Mouse (Mus musculus) heart, embryonic 14.5 days (tissue): ENCODE results near the gene Hes1. TPM values are rescaled to one million over a fixed set of nuclear protein-coding genes. Genes with fewer than 3 reads are reported as not detected.
A peak's percentile ranks its signal among the peaks of the same experiment; 100 is the strongest.

ENCODE experiments used
- ATAC-seq: fragments of 200-750 bp; cut with Nextera tagmentation; 2 replicates; pipeline ENCODE4 v1.8.0; 2017; ENCODE audit warnings: low read depth, moderate TSS enrichment; ENCODE audit not compliant: insufficient number of reproducible peaks, insufficient read depth, low FRiP score
- H3K27ac ChIP-seq, 2 experiments: fragments of 200-500 bp in 1 of 2; fragments of 300-500 bp in 1 of 2; sonication (generic) in 1 of 2; replicated peaks in 1 of 2; 2 replicates each; pipeline ENCODE4 v1.5.1; 2012 to 2014; ENCODE audit warnings: low read depth in 2 of 2, low read length in 2 of 2, control low read depth in 1 of 2, mild to moderate bottlenecking in 1 of 2, mixed read lengths in 1 of 2; ENCODE audit not compliant: control insufficient read depth in 1 of 2, insufficient read depth in 1 of 2
- H3K27me3 ChIP-seq: fragments of 300-500 bp; sonication (generic); 2 replicates; pipeline ENCODE4 v1.6.1; 2014; ENCODE audit warnings: mild to moderate bottlenecking, low read length, control low read depth; ENCODE audit not compliant: control insufficient read depth, insufficient read depth
- H3K36me3 ChIP-seq: fragments of 300-500 bp; sonication (generic); 2 replicates; pipeline ENCODE4 v1.6.1; 2014; ENCODE audit warnings: mild to moderate bottlenecking, control low read depth, low read length, mixed read lengths; ENCODE audit not compliant: control insufficient read depth, insufficient read depth
- H3K4me1 ChIP-seq, 2 experiments: fragments of 200-500 bp in 1 of 2; fragments of 300-500 bp in 1 of 2; sonication (generic) in 1 of 2; 2 replicates each; pipeline ENCODE4 v1.6.1; 2012 to 2014; ENCODE audit warnings: low read length in 2 of 2, control low read depth in 1 of 2, mixed read lengths in 1 of 2; ENCODE audit not compliant: control insufficient read depth in 2 of 2, insufficient read depth in 2 of 2
- H3K4me2 ChIP-seq: fragments of 300-500 bp; sonication (generic); 2 replicates; pipeline ENCODE4 v1.6.1; 2014; ENCODE audit warnings: mild to moderate bottlenecking, low read length
- H3K4me3 ChIP-seq, 2 experiments: fragments of 200-500 bp in 1 of 2; fragments of 300-500 bp in 1 of 2; sonication (generic) in 1 of 2; 2 replicates each; pipeline ENCODE4 v1.5.1; 2012 to 2014; ENCODE audit warnings: low read length in 2 of 2, mild to moderate bottlenecking in 2 of 2, control low read depth in 1 of 2, low read depth in 1 of 2, moderate library complexity in 1 of 2; ENCODE audit not compliant: control insufficient read depth in 1 of 2, insufficient read depth in 1 of 2
- H3K9ac ChIP-seq: fragments of 300-500 bp; sonication (generic); 2 replicates; pipeline ENCODE4 v1.6.1; 2014; ENCODE audit warnings: mild to moderate bottlenecking, low read length
- H3K9me3 ChIP-seq: fragments of 300-500 bp; sonication (generic); 2 replicates; pipeline ENCODE4 v1.6.1; 2016; ENCODE audit warnings: low read length, control low read depth; ENCODE audit not compliant: control insufficient read depth
- WGBS: fragments of 180-500 bp; shearing (Covaris S2); extraction: QIAGEN DNeasy Blood & Tissue Kit; methylation state at CpG from one replicate; pipeline ENCODE4 v1.1.7; 2014; 5-methylcytosine and 5-hydroxymethylcytosine counted together
- polyA plus RNA-seq: library from polyadenylated mRNA; unstranded; fragments of >200 nt; fragmentation: Nextera tagmentation; extraction: Ambion mirVana; gene quantifications from 2 replicates; pipeline ENCODE4 v1.2.1, GENCODE M21; 2014

The Hes1 gene
- polyA plus RNA-seq, 1 experiment from 2014 or later, result 25.4 TPM

- Histone ChIP-seq H3K27me3 (no peaks in the 10 kb centered on the region), H3K36me3 (no peaks in the 10 kb centered on the region), H3K4me1 (peaks cover 51 to 66% of the 10 kb centered on the region in 2 experiments), H3K9me3 (no peaks in the 10 kb centered on the region), H3K27ac (peak overlapping the region; percentile 55 to 91), H3K4me3 (no peak overlapping the region), H3K4me2 (peak overlapping the region; percentile 47), H3K9ac (peak overlapping the region; percentile 57; the same call in 1 of the 2 replicates)
- no peak for ATAC-seq
- 11% methylated on average over 8 of the region's 8 CpGs for WGBS
Measured at GRCm38 (mm10) chr16:30060412-30060811, 3.8 kb upstream of the Hes1 start.

DNA sequence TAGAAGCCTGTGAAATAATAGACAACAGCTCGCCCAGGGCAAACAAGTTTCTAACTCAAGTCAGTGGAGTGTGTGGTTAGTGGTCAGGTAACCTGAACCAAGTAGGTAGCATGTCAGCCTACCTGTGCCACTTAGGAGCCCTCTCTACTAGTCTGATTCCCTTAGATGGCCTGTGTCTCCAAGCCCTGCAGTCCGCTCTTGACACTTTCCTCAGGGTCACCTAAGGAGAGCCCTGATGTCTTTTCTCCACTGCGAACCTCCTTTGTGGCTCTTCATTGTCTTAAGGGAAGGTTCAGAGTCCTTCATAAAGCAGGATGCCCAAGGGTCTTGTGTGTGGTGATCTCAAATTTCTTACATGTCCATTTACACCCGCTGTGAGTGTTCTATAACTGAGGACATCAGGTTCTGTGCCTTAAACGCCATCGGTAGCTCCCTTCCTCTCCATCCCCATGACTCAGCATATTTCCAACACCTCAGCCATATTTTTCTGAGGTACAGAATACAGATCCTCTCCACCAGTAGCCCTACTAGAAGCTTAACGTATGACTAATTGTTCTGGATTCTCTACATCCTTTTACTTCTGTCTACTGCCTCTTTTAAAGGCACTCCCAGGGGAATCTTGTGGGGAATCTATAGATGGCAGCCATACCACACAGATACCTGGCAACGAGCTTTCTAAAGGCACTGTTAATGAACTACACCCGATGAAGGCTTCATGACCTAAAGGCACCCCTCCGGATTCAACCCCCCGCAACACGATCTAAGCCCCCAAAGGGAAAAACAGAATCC lies 1.7 kb upstream of the Hes1 start:
- peaks cover 43 to 52% of the 10 kb centered on the region in 2 experiments for H3K4me1 ChIP-seq
- peak overlapping the region; percentile 97 to 100 for H3K27ac ChIP-seq
- H3K9me3 ChIP-seq, result no peaks in the 10 kb centered on the region
- H3K4me2 ChIP-seq, result peak overlapping the region; percentile 86
- 21% methylated on average over 12 of the region's 12 CpGs for WGBS
- H3K27me3 ChIP-seq, result no peaks in the 10 kb centered on the region
- peak overlapping the region; percentile 88 for H3K9ac ChIP-seq
- H3K36me3 ChIP-seq, result no peaks in the 10 kb centered on the region
- no peak for ATAC-seq
- H3K4me3 ChIP-seq, result peak overlapping the region; percentile 63 to 77

- H3K4me1 ChIP-seq, result peaks cover 44 to 51% of the 10 kb centered on the region in 2 experiments
- peak overlapping the region; percentile 97 to 100 for H3K27ac ChIP-seq
- WGBS, result under 1% methylated on average over 66 of the region's 82 CpGs
- no peaks in the 10 kb centered on the region for H3K9me3 ChIP-seq
- H3K36me3 ChIP-seq, result no peaks in the 10 kb centered on the region
- no peaks in the 10 kb centered on the region for H3K27me3 ChIP-seq
- peak; percentile 0 for ATAC-seq
- peak overlapping the region; percentile 88 for H3K9ac ChIP-seq
- peak overlapping the region; percentile 63 to 77 for H3K4me3 ChIP-seq
- peak overlapping the region; percentile 86 for H3K4me2 ChIP-seq
Measured at GRCm38 (mm10) chr16:30063121-30063881, 883 bp upstream of the Hes1 start.

- Histone ChIP-seq H3K27me3 (no peaks in the 10 kb centered on the region), H3K4me2 (peak overlapping the region; percentile 86), H3K27ac (peak overlapping the region; percentile 85 to 100), H3K4me3 (peak overlapping the region; percentile 63 to 77), H3K9me3 (no peaks in the 10 kb centered on the region), H3K9ac (peak overlapping the region; percentile 88), H3K36me3 (no peaks in the 10 kb centered on the region), H3K4me1 (peaks cover 39 to 52% of the 10 kb centered on the region in 2 experiments)
- 0% methylated on average over 8 of the region's 8 CpGs for WGBS
- no peak for ATAC-seq
Measured at GRCm38 (mm10) chr16:30064613-30065012, 429 bp downstream of the Hes1 start.

GRCm38 (mm10) chr16:30065077-30065476 lies 893 bp downstream of the Hes1 start:
- ATAC-seq, result peak; percentile 65
- H3K4me3 ChIP-seq, result peak overlapping the region; percentile 77 to 80
- no peaks in the 10 kb centered on the region for H3K36me3 ChIP-seq
- no peaks in the 10 kb centered on the region for H3K27me3 ChIP-seq
- peak overlapping the region in 1 of 2 experiments; percentile 100; a peak in 2 of 4 replicates for H3K27ac ChIP-seq
- 0% methylated on average over 21 of the region's 21 CpGs for WGBS
- H3K9ac ChIP-seq, result peak overlapping the region; percentile 90
- peaks cover 39 to 50% of the 10 kb centered on the region in 2 experiments for H3K4me1 ChIP-seq
- H3K4me2 ChIP-seq, result peak overlapping the region; percentile 86
- H3K9me3 ChIP-seq, result no peaks in the 10 kb centered on the region

DNA sequence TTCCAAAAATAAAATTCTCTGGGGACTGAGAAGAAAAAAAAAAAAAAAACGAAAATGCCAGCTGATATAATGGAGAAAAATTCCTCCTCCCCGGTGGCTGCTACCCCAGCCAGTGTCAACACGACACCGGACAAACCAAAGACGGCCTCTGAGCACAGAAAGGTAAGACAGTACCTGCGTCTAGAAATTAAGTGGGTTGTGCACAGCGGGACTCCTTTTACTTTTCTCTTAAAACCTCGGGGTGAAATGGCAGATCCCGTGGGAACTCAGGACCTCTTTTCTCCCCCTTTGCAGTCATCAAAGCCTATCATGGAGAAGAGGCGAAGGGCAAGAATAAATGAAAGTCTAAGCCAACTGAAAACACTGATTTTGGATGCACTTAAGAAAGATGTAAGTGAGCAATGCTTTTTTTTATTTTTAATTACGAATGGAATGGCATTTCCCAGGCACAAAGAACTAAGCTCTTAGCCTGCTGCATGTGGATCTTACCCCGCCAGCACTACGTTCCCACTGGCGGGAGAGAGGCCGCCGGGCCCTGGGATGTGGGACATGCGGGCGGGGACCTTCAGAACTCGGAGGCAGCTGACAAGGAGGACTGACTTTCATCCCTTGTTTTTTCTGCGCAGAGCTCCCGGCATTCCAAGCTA lies 1.5 kb downstream of the Hes1 start:
- H3K9me3 ChIP-seq, result no peaks in the 10 kb centered on the region
- peak overlapping the region; percentile 90 for H3K9ac ChIP-seq
- H3K4me3 ChIP-seq, result peak overlapping the region; percentile 77 to 80
- H3K4me2 ChIP-seq, result peak overlapping the region; percentile 86
- no peaks in the 10 kb centered on the region for H3K36me3 ChIP-seq
- peaks cover 34 to 46% of the 10 kb centered on the region in 2 experiments for H3K4me1 ChIP-seq
- WGBS, result under 1% methylated on average over 21 of the region's 21 CpGs
- H3K27me3 ChIP-seq, result no peaks in the 10 kb centered on the region
- no peak for ATAC-seq
- peak overlapping the region; percentile 91 to 97 for H3K27ac ChIP-seq

DNA sequence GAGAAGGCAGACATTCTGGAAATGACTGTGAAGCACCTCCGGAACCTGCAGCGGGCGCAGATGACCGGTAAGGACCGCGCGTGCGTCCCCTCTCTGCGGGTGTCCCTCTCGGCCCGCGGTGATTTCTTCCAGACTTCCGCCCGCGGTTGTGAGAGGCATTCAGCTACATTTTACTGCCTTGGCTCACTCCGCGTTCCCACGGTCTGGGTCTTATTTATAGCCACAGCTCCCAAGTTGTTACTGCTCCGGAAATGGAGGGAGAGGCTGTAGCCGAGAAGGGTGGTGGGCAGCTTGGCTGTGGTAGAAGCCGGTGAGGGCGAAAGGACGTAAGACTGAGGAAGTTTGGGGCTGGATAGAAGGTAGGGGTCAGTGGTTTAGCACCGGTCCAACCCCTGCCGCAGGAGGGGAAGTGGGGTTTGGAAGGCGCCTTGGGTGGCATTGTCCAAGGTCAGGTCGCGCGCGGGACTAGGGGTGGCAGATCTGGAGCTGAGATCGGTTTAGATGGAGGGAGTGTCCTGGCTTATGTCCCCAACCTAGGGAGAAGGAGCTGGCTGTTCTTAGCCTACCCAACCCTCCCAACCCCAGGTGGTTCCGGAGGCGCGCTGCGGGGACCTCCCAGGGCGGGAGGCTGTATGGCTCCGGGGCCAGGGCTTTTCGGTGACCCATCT lies 2.1 kb downstream of the Hes1 start:
- Histone ChIP-seq H3K4me2 (peak overlapping the region; percentile 86), H3K9ac (peak overlapping the region; percentile 90), H3K27ac (peak overlapping the region; percentile 91 to 97), H3K27me3 (no peaks in the 10 kb centered on the region), H3K4me3 (peak overlapping the region; percentile 77 to 80), H3K4me1 (peaks cover 33 to 44% of the 10 kb centered on the region in 2 experiments), H3K36me3 (no peaks in the 10 kb centered on the region), H3K9me3 (no peaks in the 10 kb centered on the region)
- no peak for ATAC-seq
- under 1% methylated on average over 38 of the region's 38 CpGs for WGBS
